Mouse (Mus musculus) bone marrow macrophage, adult 2 months (primary cell): ENCODE data around the gene Med31.

Experiments used
- CTCF ChIP-seq: IDR thresholded peaks from 2 replicates; pipeline ENCODE4 v1.5.1; 2012; ENCODE audit warnings: low read depth, mild to moderate bottlenecking, low read length, moderate library complexity
- POLR2A ChIP-seq: IDR thresholded peaks from 2 replicates; pipeline ENCODE4 v1.6.1; 2012; ENCODE audit warnings: mild to moderate bottlenecking, low read depth, low read length, borderline replicate concordance

GRCm38 (mm10) chr11:72232068-72232467, 16.7 kb upstream of the Med31 start:
- TF ChIP-seq CTCF = no peak
- TF ChIP-seq POLR2A = no peak
